Mouse (Mus musculus): ENCODE data around the gene Olfr1198. TPM values are rescaled to one million over a fixed set of nuclear protein-coding genes. Genes with fewer than 3 reads are reported as not detected.

Gene Olfr1198
- polyA plus RNA-seq (2015; fragmentation: Nextera tagmentation; extraction: Ambion mirVana): not detected in 2 replicates

- Histone ChIP-seq H3K9ac (ENCODE audit: low read depth, low read length) (no peak within 1 kb of the TSS), H3K4me2 (ENCODE audit: low read depth, low read length) (no peak within 1 kb of the TSS), H3K9me3 (replicated peaks; ENCODE audit: control insufficient read depth, low read length) (no peaks in the 10 kb centered on the region), H3K27me3 (ENCODE audit: control insufficient read depth, insufficient read depth, low read depth, low read length) (no peaks in the 10 kb centered on the region), H3K4me3 (ENCODE audit: low read depth, low read length) (no peak within 1 kb of the TSS), H3K27ac (ENCODE audit: low read length) (no peak within 1 kb of the TSS), H3K36me3 (ENCODE audit: control insufficient read depth, insufficient read depth) (no peaks in the 10 kb centered on the region), H3K4me1 (ENCODE audit: control insufficient read depth, low read depth, low read length) (no peaks in the 10 kb centered on the region)
- WGBS (ENCODE audit: insufficient replicate concordance): 85% methylated on average over 2 of the region's 2 CpGs
- ATAC-seq (ENCODE audit: low read depth): no peak
Observed at GRCm38 (mm10) chr2:88751270-88751669, at the start of gene Olfr1198. Olfr1198 (minus strand) TSS chr2:88751370.

GRCm38 (mm10) chr2:88792736-88793135 lies 41.6 kb upstream of the Olfr1198 start, which contains the start of gene Olfr1201:
Olfr1201 (plus strand) TSS chr2:88793036.
- Histone ChIP-seq H3K4me2 (ENCODE audit: low read depth, low read length) (no peak within 1 kb of the TSS), H3K27me3 (ENCODE audit: control insufficient read depth, insufficient read depth, low read depth, low read length) (no peaks in the 10 kb centered on the region), H3K36me3 (ENCODE audit: control insufficient read depth, insufficient read depth) (no peaks in the 10 kb centered on the region), H3K4me3 (ENCODE audit: low read depth, low read length) (no peak within 1 kb of the TSS), H3K4me1 (ENCODE audit: control insufficient read depth, low read depth, low read length) (no peaks in the 10 kb centered on the region), H3K9ac (ENCODE audit: low read depth, low read length) (no peak within 1 kb of the TSS), H3K27ac (ENCODE audit: low read length) (no peak within 1 kb of the TSS), H3K9me3 (replicated peaks; ENCODE audit: control insufficient read depth, low read length) (no peaks in the 10 kb centered on the region)
- ATAC-seq (ENCODE audit: low read depth): no peak
- WGBS (ENCODE audit: insufficient replicate concordance): 59% methylated on average over 6 of the region's 6 CpGs

GRCm38 (mm10) chr2:88770388-88770787 lies 19.2 kb upstream of the Olfr1198 start, which contains the start of gene Olfr1200:
Olfr1200 (minus strand) TSS chr2:88770488.
- H3K36me3 ChIP-seq (ENCODE audit: control insufficient read depth, insufficient read depth): no peaks in the 10 kb centered on the region
- WGBS (ENCODE audit: insufficient replicate concordance): 51% methylated on average over 2 of the region's 2 CpGs

GRCm38 (mm10) chr2:88760369-88760768 lies 9.2 kb upstream of the Olfr1198 start, which contains the start of gene Olfr1199:
Olfr1199 (minus strand) TSS chr2:88760469.
- no peak for ATAC-seq (ENCODE audit: low read depth)
- Histone ChIP-seq H3K36me3 (ENCODE audit: control insufficient read depth, insufficient read depth) (no peaks in the 10 kb centered on the region), H3K27me3 (ENCODE audit: control insufficient read depth, insufficient read depth, low read depth, low read length) (no peaks in the 10 kb centered on the region), H3K27ac (ENCODE audit: low read length) (no peak within 1 kb of the TSS), H3K9me3 (replicated peaks; ENCODE audit: control insufficient read depth, low read length) (no peaks in the 10 kb centered on the region), H3K9ac (ENCODE audit: low read depth, low read length) (no peak within 1 kb of the TSS), H3K4me3 (ENCODE audit: low read depth, low read length) (no peak within 1 kb of the TSS), H3K4me1 (ENCODE audit: control insufficient read depth, low read depth, low read length) (no peaks in the 10 kb centered on the region), H3K4me2 (ENCODE audit: low read depth, low read length) (no peak within 1 kb of the TSS)
- 72% methylated on average over 2 of the region's 2 CpGs for WGBS (ENCODE audit: insufficient replicate concordance)

More at GRCm38 (mm10) chr2:88770388-88770787, 19.2 kb upstream of the Olfr1198 start, which contains the start of gene Olfr1200:
- Histone ChIP-seq H3K27me3 (ENCODE audit: control insufficient read depth, insufficient read depth, low read depth, low read length) (no peaks in the 10 kb centered on the region), H3K9ac (ENCODE audit: low read depth, low read length) (no peak within 1 kb of the TSS), H3K27ac (ENCODE audit: low read length) (no peak within 1 kb of the TSS), H3K4me2 (ENCODE audit: low read depth, low read length) (no peak within 1 kb of the TSS), H3K4me1 (ENCODE audit: control insufficient read depth, low read depth, low read length) (no peaks in the 10 kb centered on the region), H3K4me3 (ENCODE audit: low read depth, low read length) (no peak within 1 kb of the TSS), H3K9me3 (replicated peaks; ENCODE audit: control insufficient read depth, low read length) (no peaks in the 10 kb centered on the region)
- no peak for ATAC-seq (ENCODE audit: low read depth)

GRCm38 (mm10) chr2:88743379-88743778 lies 7.8 kb downstream of the Olfr1198 start:
- H3K4me3 ChIP-seq (ENCODE audit: low read depth, low read length): no peak overlapping the region
- no peaks in the 10 kb centered on the region for H3K27me3 ChIP-seq (ENCODE audit: control insufficient read depth, insufficient read depth, low read depth, low read length)
- no peaks in the 10 kb centered on the region for H3K9me3 ChIP-seq (replicated peaks; ENCODE audit: control insufficient read depth, low read length)
- no peak overlapping the region for H3K27ac ChIP-seq (ENCODE audit: low read length)
- H3K4me1 ChIP-seq (ENCODE audit: control insufficient read depth, low read depth, low read length): no peaks in the 10 kb centered on the region
- no peaks in the 10 kb centered on the region for H3K36me3 ChIP-seq (ENCODE audit: control insufficient read depth, insufficient read depth)
- H3K4me2 ChIP-seq (ENCODE audit: low read depth, low read length): no peak overlapping the region
- no peak overlapping the region for H3K9ac ChIP-seq (ENCODE audit: low read depth, low read length)
- WGBS (ENCODE audit: insufficient replicate concordance): 53% methylated on average over 3 of the region's 3 CpGs
- ATAC-seq (ENCODE audit: low read depth): no peak

GRCm38 (mm10) chr2:88732266-88732665 lies 18.9 kb downstream of the Olfr1198 start, which contains the start of gene Olfr1197:
Olfr1197 (minus strand) TSS chr2:88732366.
- ATAC-seq (ENCODE audit: low read depth): no peak
- no peaks in the 10 kb centered on the region for H3K9me3 ChIP-seq (replicated peaks; ENCODE audit: control insufficient read depth, low read length)
- no peaks in the 10 kb centered on the region for H3K36me3 ChIP-seq (ENCODE audit: control insufficient read depth, insufficient read depth)
- 68% methylated on average over 1 of the region's 1 CpGs for WGBS (ENCODE audit: insufficient replicate concordance)
- no peaks in the 10 kb centered on the region for H3K27me3 ChIP-seq (ENCODE audit: control insufficient read depth, insufficient read depth, low read depth, low read length)
- H3K9ac ChIP-seq (ENCODE audit: low read depth, low read length): no peak within 1 kb of the TSS
- H3K27ac ChIP-seq (ENCODE audit: low read length): no peak within 1 kb of the TSS
- H3K4me3 ChIP-seq (ENCODE audit: low read depth, low read length): no peak within 1 kb of the TSS
- no peaks in the 10 kb centered on the region for H3K4me1 ChIP-seq (ENCODE audit: control insufficient read depth, low read depth, low read length)
- no peak within 1 kb of the TSS for H3K4me2 ChIP-seq (ENCODE audit: low read depth, low read length)

GRCm38 (mm10) chr2:88704497-88704896 lies 46.7 kb downstream of the Olfr1198 start, which contains the start of gene Olfr1196:
Olfr1196 (minus strand) TSS chr2:88704597.
- no peak within 1 kb of the TSS for H3K4me3 ChIP-seq (ENCODE audit: low read depth, low read length)
- H3K9ac ChIP-seq (ENCODE audit: low read depth, low read length): no peak within 1 kb of the TSS
- no peaks in the 10 kb centered on the region for H3K9me3 ChIP-seq (replicated peaks; ENCODE audit: control insufficient read depth, low read length)
- 55% methylated on average over 2 of the region's 2 CpGs for WGBS (ENCODE audit: insufficient replicate concordance)
- no peak within 1 kb of the TSS for H3K4me2 ChIP-seq (ENCODE audit: low read depth, low read length)
- H3K27ac ChIP-seq (ENCODE audit: low read length): no peak within 1 kb of the TSS
- no peak for ATAC-seq (ENCODE audit: low read depth)
- H3K36me3 ChIP-seq (ENCODE audit: control insufficient read depth, insufficient read depth): no peaks in the 10 kb centered on the region
- H3K4me1 ChIP-seq (ENCODE audit: control insufficient read depth, low read depth, low read length): no peaks in the 10 kb centered on the region
- no peaks in the 10 kb centered on the region for H3K27me3 ChIP-seq (ENCODE audit: control insufficient read depth, insufficient read depth, low read depth, low read length)

Other genes starting within 250 kb of the Olfr1198 start
- gene Olfr1186, start 232.8 kb downstream of the Olfr1198 start, polyA plus RNA-seq (2015; fragmentation: Nextera tagmentation; extraction: Ambion mirVana): not detected in 2 replicates
- gene Olfr1188, start 194.4 kb downstream of the Olfr1198 start, polyA plus RNA-seq (2015; fragmentation: Nextera tagmentation; extraction: Ambion mirVana): not detected in 2 replicates
- gene Olfr1189, start 164.9 kb downstream of the Olfr1198 start, polyA plus RNA-seq (2015; fragmentation: Nextera tagmentation; extraction: Ambion mirVana): not detected in 2 replicates
- gene Olfr1191-ps1, start 110.8 kb downstream of the Olfr1198 start, polyA plus RNA-seq (2015; fragmentation: Nextera tagmentation; extraction: Ambion mirVana): not detected in 2 replicates
- gene Olfr1192-ps1, start 102.9 kb downstream of the Olfr1198 start, polyA plus RNA-seq (2015; fragmentation: Nextera tagmentation; extraction: Ambion mirVana): not detected in 2 replicates
- gene Olfr1193, start 75.7 kb downstream of the Olfr1198 start, polyA plus RNA-seq (2015; fragmentation: Nextera tagmentation; extraction: Ambion mirVana): not detected in 2 replicates
- not detected in 2 replicates for gene Olfr1195, start 62.2 kb downstream of the Olfr1198 start, polyA plus RNA-seq (2015; fragmentation: Nextera tagmentation; extraction: Ambion mirVana)
- gene Olfr1196, start 46.8 kb downstream of the Olfr1198 start, polyA plus RNA-seq (2015; fragmentation: Nextera tagmentation; extraction: Ambion mirVana): not detected in 2 replicates
- not detected in 2 replicates for gene Olfr1197, start 19.0 kb downstream of the Olfr1198 start, polyA plus RNA-seq (2015; fragmentation: Nextera tagmentation; extraction: Ambion mirVana)
- gene Olfr1199, start 9.1 kb upstream of the Olfr1198 start, polyA plus RNA-seq (2015; fragmentation: Nextera tagmentation; extraction: Ambion mirVana): not detected in 2 replicates
- not detected in 2 replicates for gene Olfr1200, start 19.1 kb upstream of the Olfr1198 start, polyA plus RNA-seq (2015; fragmentation: Nextera tagmentation; extraction: Ambion mirVana)
- gene Olfr1201, start 41.7 kb upstream of the Olfr1198 start, polyA plus RNA-seq (2015; fragmentation: Nextera tagmentation; extraction: Ambion mirVana): not detected in 2 replicates
- gene Olfr1202, start 63.1 kb upstream of the Olfr1198 start, polyA plus RNA-seq (2015; fragmentation: Nextera tagmentation; extraction: Ambion mirVana): not detected in 2 replicates
- gene Olfr1205, start 78.4 kb upstream of the Olfr1198 start, polyA plus RNA-seq (2015; fragmentation: Nextera tagmentation; extraction: Ambion mirVana): not detected in 2 replicates
- gene Olfr1204, start 97.9 kb upstream of the Olfr1198 start, polyA plus RNA-seq (2015; fragmentation: Nextera tagmentation; extraction: Ambion mirVana): not detected in 2 replicates
- gene Olfr1206, start 111.9 kb upstream of the Olfr1198 start, polyA plus RNA-seq (2015; fragmentation: Nextera tagmentation; extraction: Ambion mirVana): not detected in 2 replicates
- gene Olfr1208, start 150.9 kb upstream of the Olfr1198 start, polyA plus RNA-seq (2015; fragmentation: Nextera tagmentation; extraction: Ambion mirVana): not detected in 2 replicates
- gene Olfr1209, start 163.8 kb upstream of the Olfr1198 start, polyA plus RNA-seq (2015; fragmentation: Nextera tagmentation; extraction: Ambion mirVana): not detected in 2 replicates
- not detected in 2 replicates for gene Olfr1211, start 186.7 kb upstream of the Olfr1198 start, polyA plus RNA-seq (2015; fragmentation: Nextera tagmentation; extraction: Ambion mirVana)
- not detected in 2 replicates for gene Olfr1212, start 202.6 kb upstream of the Olfr1198 start, polyA plus RNA-seq (2015; fragmentation: Nextera tagmentation; extraction: Ambion mirVana)
- not detected in 2 replicates for gene Gm13762, start 228.9 kb upstream of the Olfr1198 start, polyA plus RNA-seq (2015; fragmentation: Nextera tagmentation; extraction: Ambion mirVana)
- not detected in 2 replicates for gene Olfr1214, start 241.3 kb upstream of the Olfr1198 start, polyA plus RNA-seq (2015; fragmentation: Nextera tagmentation; extraction: Ambion mirVana)